Mouse (Mus musculus) embryonic facial prominence, embryonic 12.5 days (tissue): ENCODE results near the gene Cfap99. TPM values are rescaled to one million over a fixed set of nuclear protein-coding genes. Genes with fewer than 3 reads are reported as not detected.

ENCODE experiments used
- ATAC-seq: fragments of 200-750 bp; cut with Nextera tagmentation; 2 replicates; pipeline ENCODE4 v1.8.0; 2017; ENCODE audit not compliant: insufficient number of reproducible peaks, insufficient read depth, low FRiP score, low TSS enrichment
- H3K27ac ChIP-seq: fragments of 300-500 bp; sonication (generic); 2 replicates; pipeline ENCODE4 v1.5.1; 2016; ENCODE audit warnings: mild to moderate bottlenecking
- H3K27me3 ChIP-seq: fragments of 300-500 bp; sonication (generic); 2 replicates; pipeline ENCODE4 v1.6.1; 2016; ENCODE audit warnings: mild to moderate bottlenecking, moderate library complexity
- H3K36me3 ChIP-seq: fragments of 300-500 bp; sonication (generic); 2 replicates; pipeline ENCODE4 v1.6.1; 2016; ENCODE audit warnings: mild to moderate bottlenecking
- H3K4me1 ChIP-seq: fragments of 300-500 bp; sonication (generic); 2 replicates; pipeline ENCODE4 v1.6.1; 2016
- H3K4me2 ChIP-seq: fragments of 300-500 bp; sonication (generic); replicated peaks from 2 replicates; pipeline ENCODE4 v1.6.1; 2016; ENCODE audit warnings: mild to moderate bottlenecking, moderate library complexity
- H3K4me3 ChIP-seq: fragments of 300-500 bp; sonication (generic); 2 replicates; pipeline ENCODE4 v1.5.1; 2016; ENCODE audit warnings: mild to moderate bottlenecking
- H3K9ac ChIP-seq: fragments of 300-500 bp; sonication (generic); 2 replicates; pipeline ENCODE4 v1.6.1; 2016; ENCODE audit warnings: mild to moderate bottlenecking, moderate library complexity
- H3K9me3 ChIP-seq: fragments of 300-500 bp; sonication (generic); 2 replicates; pipeline ENCODE4 v1.6.1; 2016; ENCODE audit warnings: mild to moderate bottlenecking, moderate library complexity
- WGBS: fragments of 180-500 bp; shearing (Covaris S2); methylation state at CpG from one replicate; pipeline ENCODE4 v1.1.7; 2016; 5-methylcytosine and 5-hydroxymethylcytosine counted together
- polyA plus RNA-seq: library from polyadenylated mRNA; unstranded; fragments of >200 nt; fragmentation: Nextera tagmentation; extraction: Ambion mirVana; gene quantifications from 2 replicates; pipeline ENCODE4 v1.2.1, GENCODE M21; 2016

The Cfap99 gene
- polyA plus RNA-seq, 1 experiment from 2014 or later, result not detected

DNA sequence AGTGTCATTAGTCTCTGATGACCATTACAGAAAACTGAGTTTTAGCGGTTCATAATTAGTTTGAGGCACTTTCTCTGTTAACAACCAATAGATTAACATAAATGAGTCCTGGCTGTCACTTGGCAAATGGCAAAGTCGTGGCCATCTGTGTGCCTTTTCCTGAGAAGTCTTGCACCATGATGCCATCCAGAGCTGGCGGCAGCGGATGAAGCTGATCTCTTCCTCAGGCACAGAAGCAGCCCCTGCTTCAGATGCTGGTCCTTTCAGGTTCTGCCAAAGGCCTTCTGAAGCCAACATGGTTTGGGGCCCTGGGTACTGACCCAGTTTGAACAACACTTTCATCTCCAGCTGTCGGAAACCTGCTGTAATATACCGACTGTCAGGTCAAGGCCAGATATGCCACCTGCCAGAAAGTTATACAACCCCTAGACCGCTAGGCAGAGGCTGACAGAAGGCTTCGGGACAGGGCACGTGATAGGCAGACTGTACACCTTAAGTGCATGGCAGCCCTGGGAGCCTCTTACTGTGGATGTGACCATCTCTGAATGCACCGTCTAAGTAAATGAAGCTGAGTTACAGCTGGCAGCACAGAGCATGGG, 10.6 kb downstream of the Cfap99 start:
- H3K4me1 ChIP-seq, result no peaks in the 10 kb centered on the region
- H3K27me3 ChIP-seq, result no peaks in the 10 kb centered on the region
- no peaks in the 10 kb centered on the region for H3K9me3 ChIP-seq
- H3K4me3 ChIP-seq, result no peak overlapping the region
- no peak overlapping the region for H3K27ac ChIP-seq
- no peaks in the 10 kb centered on the region for H3K36me3 ChIP-seq
- no peak overlapping the region for H3K9ac ChIP-seq
- H3K4me2 ChIP-seq, result no peak overlapping the region
- no peak for ATAC-seq
- WGBS, result 82% methylated on average over 10 of the region's 10 CpGs

DNA sequence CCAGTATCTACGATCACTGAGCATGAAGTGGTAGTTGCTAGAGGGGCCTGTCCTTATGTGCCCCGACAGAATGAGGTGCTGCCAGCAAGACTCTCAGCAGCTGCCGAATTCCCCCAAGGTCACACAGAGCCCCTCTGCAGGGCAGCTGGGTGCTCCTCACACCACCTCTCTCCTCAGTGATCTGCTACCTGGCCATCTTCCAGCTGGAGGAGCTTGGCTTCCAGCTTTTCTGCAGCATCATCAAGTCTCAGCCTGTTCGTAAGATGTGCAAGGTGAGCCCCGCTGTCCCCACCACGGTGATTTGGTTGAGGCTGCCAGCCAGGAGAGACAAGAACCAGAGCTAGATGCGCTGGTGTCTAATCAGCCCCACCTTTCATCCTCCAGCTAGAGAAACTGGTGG, 14.0 kb downstream of the Cfap99 start:
- H3K27me3 ChIP-seq, result 0 out of 2 replicates have a peak, but pooled peaks cover 1% of the 10 kb centered on the region
- no peak overlapping the region for H3K4me2 ChIP-seq
- 82% methylated on average over 7 of the region's 7 CpGs for WGBS
- H3K9ac ChIP-seq, result no peak overlapping the region
- ATAC-seq, result no peak
- H3K27ac ChIP-seq, result no peak overlapping the region
- no peak overlapping the region for H3K4me3 ChIP-seq
- H3K4me1 ChIP-seq, result no peaks in the 10 kb centered on the region
- no peaks in the 10 kb centered on the region for H3K36me3 ChIP-seq
- no peaks in the 10 kb centered on the region for H3K9me3 ChIP-seq

DNA sequence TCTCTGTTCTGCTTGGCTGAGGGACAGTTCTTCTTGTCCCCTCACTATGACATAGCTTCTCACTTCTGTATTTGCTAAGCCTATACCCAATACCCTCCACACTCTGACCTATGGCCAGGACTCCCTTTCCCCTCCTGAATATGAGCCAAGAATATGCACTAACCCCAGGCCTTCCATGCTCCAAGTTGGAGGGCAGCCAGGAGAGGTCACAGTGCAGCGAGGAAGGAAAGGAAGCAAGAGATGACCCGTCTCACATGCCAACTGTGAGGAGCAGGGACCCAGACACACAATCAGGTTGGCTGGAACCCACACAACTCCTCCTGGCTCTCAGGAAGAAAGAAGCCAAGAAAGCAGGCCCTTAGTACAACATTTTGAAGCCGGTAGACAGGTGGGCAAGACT, 20.6 kb downstream of the Cfap99 start:
- Histone ChIP-seq H3K9me3 (no peaks in the 10 kb centered on the region), H3K9ac (no peak overlapping the region), H3K4me2 (no peak overlapping the region), H3K4me1 (no peaks in the 10 kb centered on the region), H3K27me3 (0 out of 2 replicates have a peak, but pooled peaks cover 2% of the 10 kb centered on the region), H3K27ac (no peak overlapping the region), H3K4me3 (no peak overlapping the region), H3K36me3 (no peaks in the 10 kb centered on the region)
- ATAC-seq, result no peak
- WGBS, result 88% methylated on average over 3 of the region's 3 CpGs

DNA sequence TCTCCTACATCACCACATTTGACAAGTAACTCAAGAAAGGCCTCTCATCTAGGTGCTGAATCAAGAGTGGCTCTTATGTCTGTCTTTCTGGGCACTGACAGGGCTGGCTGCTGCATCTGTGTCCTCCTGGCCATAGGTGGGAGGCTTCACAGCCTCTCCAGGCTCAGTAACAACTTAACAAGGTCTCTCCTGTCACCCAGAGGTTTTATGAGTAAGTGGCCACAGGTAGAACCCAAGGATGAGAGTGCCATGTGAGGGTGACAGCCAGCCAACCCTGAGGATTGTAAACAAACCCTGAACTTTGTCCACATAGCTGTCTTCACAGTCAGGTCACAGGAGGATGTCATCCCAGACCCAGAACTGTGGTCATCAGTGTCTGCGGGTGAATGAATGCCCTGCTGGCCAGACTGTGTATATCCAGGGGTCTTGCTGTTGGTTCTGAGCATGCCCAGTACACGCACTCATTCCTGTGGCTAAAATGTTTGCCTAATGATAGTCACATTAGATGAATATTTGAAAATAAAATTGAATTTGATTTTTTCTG, 31.2 kb downstream of the Cfap99 start:
- no peak overlapping the region for H3K27ac ChIP-seq
- 71% methylated on average over 2 of the region's 2 CpGs for WGBS
- H3K4me1 ChIP-seq, result no peaks in the 10 kb centered on the region
- no peaks in the 10 kb centered on the region for H3K27me3 ChIP-seq
- no peak overlapping the region for H3K4me2 ChIP-seq
- H3K9ac ChIP-seq, result no peak overlapping the region
- ATAC-seq, result no peak
- H3K36me3 ChIP-seq, result no peaks in the 10 kb centered on the region
- H3K4me3 ChIP-seq, result no peak overlapping the region
- no peaks in the 10 kb centered on the region for H3K9me3 ChIP-seq

DNA sequence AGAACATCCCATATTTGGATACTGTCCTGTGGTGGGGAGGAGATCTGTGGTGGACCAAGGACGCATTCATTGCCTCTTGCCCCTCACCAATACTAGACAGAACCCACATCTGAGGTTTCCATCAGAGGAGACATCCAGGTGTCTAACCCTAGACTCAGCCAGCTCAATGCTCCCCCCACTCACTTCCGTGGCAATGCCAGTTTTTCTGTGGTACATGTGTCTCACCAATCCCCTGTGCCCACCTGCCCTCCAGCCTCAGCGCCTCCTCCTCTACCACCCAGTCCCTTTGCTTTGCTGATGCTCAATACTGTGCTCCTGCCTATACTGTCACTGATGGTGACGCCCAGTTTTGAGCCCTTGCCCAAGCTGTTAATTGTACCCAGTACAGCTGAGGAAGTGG, 32.8 kb downstream of the Cfap99 start:
- 82% methylated on average over 4 of the region's 4 CpGs for WGBS

DNA sequence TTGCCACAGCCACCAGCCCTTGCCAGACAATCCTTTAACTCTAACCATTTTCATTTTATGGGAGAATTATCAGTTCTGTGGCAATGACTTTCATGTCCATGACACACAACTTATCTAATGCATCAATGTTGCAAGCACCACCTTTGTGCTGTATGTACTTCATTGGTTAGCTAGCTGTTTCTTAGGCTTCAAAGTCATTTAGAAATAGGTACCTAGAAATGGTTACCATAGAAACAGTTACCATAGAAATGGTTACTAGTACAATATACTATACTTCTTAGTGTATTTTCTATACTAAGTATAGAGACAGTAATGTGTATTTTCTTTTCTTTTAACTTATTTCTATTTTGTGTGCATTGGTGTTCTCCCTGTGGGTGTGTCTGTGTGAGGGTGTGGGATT, 36.9 kb downstream of the Cfap99 start:
- H3K36me3 ChIP-seq, result no peaks in the 10 kb centered on the region
- peaks cover 9% of the 10 kb centered on the region for H3K4me1 ChIP-seq
- H3K4me3 ChIP-seq, result no peak overlapping the region
- H3K27ac ChIP-seq, result no peak overlapping the region
- H3K9me3 ChIP-seq, result no peaks in the 10 kb centered on the region
- ATAC-seq, result no peak
- no peaks in the 10 kb centered on the region for H3K27me3 ChIP-seq
- H3K4me2 ChIP-seq, result no peak overlapping the region
- H3K9ac ChIP-seq, result no peak overlapping the region

More for the DNA sequence above, 32.8 kb downstream of the Cfap99 start:
- Histone ChIP-seq H3K4me3 (no peak overlapping the region), H3K36me3 (no peaks in the 10 kb centered on the region), H3K27ac (no peak overlapping the region), H3K9ac (no peak overlapping the region), H3K27me3 (no peaks in the 10 kb centered on the region), H3K9me3 (no peaks in the 10 kb centered on the region), H3K4me2 (no peak overlapping the region), H3K4me1 (peaks cover 4% of the 10 kb centered on the region)
- ATAC-seq, result no peak

DNA sequence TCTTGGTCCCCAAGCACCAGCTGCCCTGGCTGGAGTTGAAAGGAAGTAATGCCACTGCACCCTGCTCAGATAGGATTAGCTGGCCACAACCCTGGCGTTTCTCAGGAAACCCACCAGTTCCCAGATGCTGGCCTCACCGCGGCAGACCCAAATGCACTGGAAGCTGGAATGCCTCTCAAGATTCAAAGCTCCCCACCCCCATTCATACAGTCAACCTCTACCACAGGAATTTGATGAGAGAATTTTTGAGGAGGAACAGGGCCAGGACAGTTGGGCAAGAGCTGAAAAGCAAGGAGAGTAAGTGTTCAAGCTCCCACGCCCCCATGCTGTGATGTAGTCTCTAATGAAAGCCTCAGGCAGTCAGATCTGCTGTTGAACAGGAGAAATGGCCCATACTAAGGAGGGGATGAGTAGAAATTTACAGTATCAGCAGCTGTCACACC, 37.9 kb downstream of the Cfap99 start:
- H3K4me3 ChIP-seq, result no peak overlapping the region
- peak overlapping the region; percentile 50; the same call in 1 of the 2 replicates for H3K4me2 ChIP-seq
- peaks cover 9% of the 10 kb centered on the region for H3K4me1 ChIP-seq
- H3K27ac ChIP-seq, result no peak overlapping the region
- no peaks in the 10 kb centered on the region for H3K27me3 ChIP-seq
- no peaks in the 10 kb centered on the region for H3K9me3 ChIP-seq
- no peak overlapping the region for H3K9ac ChIP-seq
- ATAC-seq, result no peak
- 28% methylated on average over 4 of the region's 4 CpGs for WGBS
- no peaks in the 10 kb centered on the region for H3K36me3 ChIP-seq

DNA sequence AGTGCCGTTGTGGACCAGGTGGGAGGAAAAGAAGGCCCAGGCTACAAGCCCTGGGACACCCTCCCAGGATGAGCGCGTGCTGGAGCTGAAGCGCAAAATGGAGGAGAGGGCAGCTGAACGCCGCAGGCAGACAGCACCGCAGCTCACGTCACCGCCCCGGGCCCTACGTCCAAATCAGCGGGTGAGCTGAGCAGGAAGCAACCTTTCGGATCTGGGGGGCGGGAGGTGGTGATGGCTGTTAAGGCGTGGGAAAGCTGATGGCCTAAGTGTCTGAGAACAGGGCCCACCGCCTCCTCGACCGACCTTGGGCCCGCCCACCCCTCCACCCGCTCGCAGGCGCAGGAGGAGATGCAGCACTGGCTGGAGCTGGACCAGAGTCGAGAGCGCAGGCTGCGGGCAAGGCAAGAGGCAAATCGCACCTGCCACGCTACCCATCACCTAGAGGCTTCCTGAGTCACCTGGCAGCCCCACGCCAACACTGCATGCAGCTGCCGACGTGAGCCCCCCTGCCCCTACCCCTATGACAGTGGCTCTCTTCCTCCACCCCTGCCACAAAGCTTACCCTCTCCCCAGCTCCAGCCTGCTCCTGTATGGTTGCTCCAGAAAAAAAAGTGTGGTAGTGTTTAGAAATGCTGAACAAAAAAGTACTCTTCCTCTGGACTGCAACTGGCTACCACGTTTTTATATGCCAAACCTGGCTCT, 38.6 kb downstream of the Cfap99 start:
- no peaks in the 10 kb centered on the region for H3K36me3 ChIP-seq
- H3K27me3 ChIP-seq, result no peaks in the 10 kb centered on the region
- WGBS, result 9% methylated on average over 30 of the region's 31 CpGs
- peaks cover 9% of the 10 kb centered on the region for H3K4me1 ChIP-seq
- H3K9ac ChIP-seq, result peak overlapping the region; percentile 34
- H3K27ac ChIP-seq, result no peak overlapping the region
- ATAC-seq, result peak; percentile 72; the same call in 1 of the 2 replicates
- no peaks in the 10 kb centered on the region for H3K9me3 ChIP-seq
- peak overlapping the region; percentile 50 for H3K4me2 ChIP-seq
- peak overlapping the region; percentile 24 for H3K4me3 ChIP-seq

DNA sequence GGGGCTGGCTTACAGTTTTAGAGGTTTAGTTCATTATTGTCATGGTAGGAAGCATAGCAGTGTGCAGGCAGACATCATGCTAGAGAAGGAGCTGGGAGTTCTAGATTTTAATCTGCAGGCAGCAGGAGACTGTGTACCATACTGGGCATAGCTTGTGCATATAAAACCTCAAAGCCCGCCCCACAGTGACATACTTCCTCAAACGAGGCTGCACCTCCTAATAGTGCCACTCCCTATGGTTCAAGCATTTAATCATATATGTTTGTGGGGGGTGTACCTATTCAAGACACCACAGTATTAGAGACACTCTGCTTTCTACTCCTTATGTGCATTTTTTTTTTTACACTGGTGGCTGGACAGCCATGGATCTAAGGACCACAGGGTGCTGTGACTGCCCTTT, 41.7 kb downstream of the Cfap99 start:
- ATAC-seq, result no peak
- Histone ChIP-seq H3K4me2 (no peak overlapping the region), H3K27me3 (no peaks in the 10 kb centered on the region), H3K4me1 (peaks cover 9% of the 10 kb centered on the region), H3K27ac (no peak overlapping the region), H3K36me3 (no peaks in the 10 kb centered on the region), H3K4me3 (no peak overlapping the region), H3K9me3 (no peaks in the 10 kb centered on the region), H3K9ac (no peak overlapping the region)
- WGBS, result 95% methylated on average over 2 of the region's 2 CpGs

DNA sequence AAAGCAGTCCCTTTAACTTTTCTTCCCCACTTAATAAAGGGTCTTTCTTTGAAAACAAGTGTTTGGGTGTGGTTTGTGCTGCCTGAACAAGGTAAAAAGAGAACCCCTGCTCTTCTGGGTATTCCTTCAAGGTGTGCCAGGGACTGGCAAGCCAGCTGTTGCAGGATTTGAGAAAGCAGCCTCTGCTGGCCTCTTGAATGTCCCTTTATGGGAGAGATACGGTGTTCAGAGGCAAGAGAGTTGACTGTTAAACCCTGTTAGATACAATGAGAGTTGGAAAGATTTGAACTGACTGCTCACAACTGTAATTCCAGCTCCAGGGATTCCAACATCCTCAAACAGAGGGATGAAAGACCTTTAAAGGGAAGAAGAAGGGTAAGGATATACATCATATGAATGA, 45.7 kb downstream of the Cfap99 start:
- Histone ChIP-seq H3K4me1 (peaks cover 13% of the 10 kb centered on the region), H3K9ac (no peak overlapping the region), H3K9me3 (no peaks in the 10 kb centered on the region), H3K4me2 (no peak overlapping the region), H3K27me3 (no peaks in the 10 kb centered on the region), H3K4me3 (no peak overlapping the region), H3K36me3 (no peaks in the 10 kb centered on the region), H3K27ac (no peak overlapping the region)
- 87% methylated on average over 1 of the region's 1 CpGs for WGBS
- ATAC-seq, result no peak

DNA sequence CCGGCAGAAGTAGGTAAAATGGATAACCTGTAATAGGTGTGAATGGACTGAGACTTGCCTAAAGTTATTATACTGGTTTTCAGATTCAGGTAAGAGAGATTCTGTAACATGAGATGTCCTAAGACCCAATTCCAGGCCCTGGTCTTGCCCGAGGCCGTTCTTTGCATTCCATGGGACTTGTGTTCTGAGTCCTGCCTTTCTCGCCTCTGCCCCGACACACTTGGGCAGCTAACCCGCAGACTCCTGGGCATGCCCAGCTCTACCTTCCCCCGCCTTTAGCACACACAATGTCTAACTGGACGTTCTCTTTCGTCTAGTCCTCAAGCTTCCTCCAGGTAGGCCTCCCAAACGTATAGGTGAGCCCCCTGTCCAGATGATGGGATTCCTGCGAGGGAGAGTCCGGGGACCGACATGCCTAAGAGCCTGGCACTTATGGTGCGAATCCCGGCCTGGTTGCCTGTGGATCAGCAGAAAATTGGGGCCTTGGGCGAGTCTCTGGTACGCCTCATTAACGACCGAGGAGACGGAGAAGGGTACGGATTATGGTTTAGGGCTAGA, 47.2 kb downstream of the Cfap99 start:
- Histone ChIP-seq H3K4me1 (peaks cover 13% of the 10 kb centered on the region), H3K27me3 (no peaks in the 10 kb centered on the region), H3K9me3 (no peaks in the 10 kb centered on the region), H3K9ac (peak overlapping the region; percentile 91), H3K36me3 (no peaks in the 10 kb centered on the region), H3K4me2 (peak overlapping the region; percentile 76), H3K4me3 (peak overlapping the region; percentile 99), H3K27ac (peak overlapping the region; percentile 96)
- ATAC-seq, result peak; percentile 38
- WGBS, result 2% methylated on average over 21 of the region's 21 CpGs
